Mouse (Mus musculus): ENCODE measurements around the gene Ccnl1.

GRCm38 (mm10) chr3:65927685-65928084 is 30.4 kb downstream of the Ccnl1 start:
- TF ChIP-seq POLR2A (IDR thresholded peaks at IDR 0.05; ENCODE audit: insufficient read length, low read depth) (peak; percentile 49), MAX (IDR thresholded peaks at IDR 0.05; ENCODE audit: low read depth) (no peak), MYOG (IDR thresholded peaks at IDR 0.05; ENCODE audit: control insufficient read depth in 1 of 3, insufficient read depth in 1 of 3, insufficient read length in 2 of 3, low read depth in 2 of 3) (peak in 1 of 3 experiments; percentile 41), SRF (IDR thresholded peaks at IDR 0.05; ENCODE audit: control insufficient read depth, insufficient read length, low read depth) (no peak), USF1 (IDR thresholded peaks at IDR 0.05; ENCODE audit: low read depth) (no peak)
